Mouse (Mus musculus) T-cell, adult 66 days (primary cell): ENCODE data around the gene Znhit6. TPM values are rescaled to one million over a fixed set of nuclear protein-coding genes. Genes with fewer than 3 reads are reported as not detected.

ENCODE experiments used
- total RNA-seq, 2 experiments: library from RNA; stranded (reverse); gene quantifications; 3 replicates in 1 of 2; 4 replicates in 1 of 2; pipeline ENCODE4 v1.2.4; 2023

Znhit6 gene
- total RNA-seq: 10 to 100 TPM; 17.7 to 23.0 TPM

DNA sequence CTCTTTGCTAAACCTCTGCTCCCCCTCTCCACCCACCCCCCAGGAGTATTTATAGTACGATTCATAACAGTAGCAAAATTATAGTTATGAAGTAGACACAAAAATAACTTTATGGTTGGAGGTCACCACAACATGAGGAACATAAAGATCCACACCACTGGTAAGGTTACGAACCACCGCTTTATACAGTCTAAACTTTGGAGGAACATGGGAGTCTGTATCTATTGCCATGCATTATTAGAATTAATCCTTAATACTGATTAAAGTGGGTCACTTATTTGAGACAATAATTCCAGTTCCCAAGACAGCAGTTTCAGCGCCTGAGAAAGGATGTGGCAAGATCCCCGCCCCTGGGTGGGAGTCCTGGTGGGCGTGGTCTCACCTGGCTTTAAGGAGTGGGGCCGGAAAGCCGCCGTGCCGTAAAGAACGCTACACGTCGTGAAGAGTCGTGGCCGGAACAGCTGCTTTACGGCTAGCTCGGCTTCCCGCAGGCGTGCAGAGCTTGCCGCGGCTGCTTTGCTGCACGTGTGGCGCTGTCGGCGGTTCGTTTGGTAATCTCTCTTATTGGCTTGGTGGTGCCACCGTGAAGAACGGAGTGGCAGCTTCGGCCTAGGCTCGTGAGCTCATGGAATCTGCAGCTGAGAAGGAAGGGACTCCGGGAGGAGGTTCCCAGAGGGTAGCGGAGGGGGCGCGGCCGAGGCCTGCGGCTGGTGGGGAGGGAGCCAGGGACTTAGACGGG, at the start of gene Znhit6:
Znhit6 (plus strand) TSS at position 463 of the 739 bp plus-strand sequence.

DNA sequence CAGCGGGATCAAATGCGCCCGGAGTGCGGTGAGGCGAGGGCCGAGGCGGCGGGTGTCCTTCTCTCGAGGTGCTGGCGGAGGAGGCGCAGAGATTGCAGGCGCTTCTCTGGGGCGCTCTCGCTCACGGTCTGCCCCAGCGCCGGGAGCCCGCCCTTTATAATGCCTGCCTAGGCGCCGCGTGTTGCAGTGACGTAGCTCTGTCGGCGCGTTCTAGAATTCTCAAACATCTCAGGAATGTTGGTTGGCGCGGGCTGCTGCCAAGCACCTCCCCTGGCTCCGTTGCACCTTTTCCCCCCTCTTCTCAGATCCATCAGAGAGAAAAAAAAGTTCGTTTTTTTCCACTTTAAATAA, 73.8 kb downstream of the Znhit6 start, which contains the start of gene Ccn1:
Ccn1 (minus strand) TSS at position 130 of the 351 bp plus-strand sequence.

Other genes with a start within 250 kb of the Znhit6 start
- gene Ccn1, start 73.8 kb downstream of the Znhit6 start, total RNA-seq: not detected
- gene Ddah1, start 182.5 kb downstream of the Znhit6 start, total RNA-seq: not detected